Mouse (Mus musculus) layer of hippocampus, postnatal 36 days (tissue): ENCODE data around the gene Foxn1. TPM values are rescaled to one million over a fixed set of nuclear protein-coding genes. Genes with fewer than 3 reads are reported as not detected.

Source experiments
- DNase-seq, 2 experiments: peaks; one replicate each; pipeline ENCODE4 v3.0.0; 2022
- total RNA-seq, 2 experiments: library from RNA; stranded (reverse); gene quantifications; 2 replicates each; pipeline ENCODE4 v1.2.3; 2021

The Foxn1 gene
- not detected for total RNA-seq

DNA sequence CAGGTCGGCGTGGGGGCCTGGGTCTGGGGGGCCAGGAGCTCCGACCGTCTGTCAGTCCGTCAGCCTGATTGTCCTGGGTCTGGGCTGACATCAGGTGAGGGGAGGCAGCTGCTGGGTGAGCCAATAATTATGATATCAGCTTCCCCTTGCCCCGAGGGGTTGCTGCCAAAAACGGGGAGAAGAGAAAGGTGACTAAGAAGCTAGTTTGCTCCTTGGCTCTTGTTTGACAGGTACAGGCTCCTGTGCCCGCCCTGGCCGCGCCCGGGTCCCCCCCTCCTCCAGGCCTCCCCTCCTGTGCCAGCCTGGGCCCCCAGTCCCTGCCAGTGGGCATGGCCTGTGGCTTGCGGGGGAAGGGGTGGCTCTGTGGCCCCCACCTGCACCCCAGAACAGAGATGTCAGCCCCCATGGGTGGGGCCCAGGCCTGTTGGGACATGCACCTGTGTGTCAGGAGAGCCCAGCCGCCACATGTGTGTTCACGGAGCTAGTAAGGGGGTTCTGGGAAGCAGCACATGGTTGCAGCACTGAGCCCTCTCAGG lies at the start of gene Foxn1:
Gene Foxn1 (minus strand): TSS at position 51 of the 536 bp plus-strand sequence.
- no peak for DNase-seq

DNA sequence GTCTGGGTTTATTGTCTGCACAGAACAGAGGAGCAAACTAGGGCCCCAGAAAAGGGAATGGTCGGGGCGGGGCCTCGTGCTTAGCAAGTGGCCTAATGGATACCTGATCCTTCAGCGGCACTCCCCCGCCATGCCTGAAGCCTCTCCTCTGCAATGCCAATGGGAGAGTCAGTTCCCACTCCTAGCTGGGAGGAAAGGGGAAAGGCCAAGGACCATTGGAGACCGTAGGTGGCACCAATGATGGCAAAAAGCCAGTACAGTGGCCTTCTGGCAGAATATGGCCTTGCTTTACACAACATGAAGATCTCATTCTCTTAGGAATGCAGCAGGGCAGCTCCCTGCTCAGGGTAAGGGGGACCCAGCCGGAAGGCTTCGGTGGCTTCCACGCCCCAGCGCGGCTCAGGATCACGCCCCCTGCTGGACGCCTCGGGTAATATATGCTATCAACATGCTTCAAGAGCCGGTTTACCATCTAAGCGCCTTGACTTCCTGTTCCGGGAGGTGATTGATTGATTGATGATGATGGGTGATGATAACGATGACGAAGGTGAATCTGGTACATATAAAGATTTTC lies 49.5 kb upstream of the Foxn1 start:
- no peak for DNase-seq

DNA sequence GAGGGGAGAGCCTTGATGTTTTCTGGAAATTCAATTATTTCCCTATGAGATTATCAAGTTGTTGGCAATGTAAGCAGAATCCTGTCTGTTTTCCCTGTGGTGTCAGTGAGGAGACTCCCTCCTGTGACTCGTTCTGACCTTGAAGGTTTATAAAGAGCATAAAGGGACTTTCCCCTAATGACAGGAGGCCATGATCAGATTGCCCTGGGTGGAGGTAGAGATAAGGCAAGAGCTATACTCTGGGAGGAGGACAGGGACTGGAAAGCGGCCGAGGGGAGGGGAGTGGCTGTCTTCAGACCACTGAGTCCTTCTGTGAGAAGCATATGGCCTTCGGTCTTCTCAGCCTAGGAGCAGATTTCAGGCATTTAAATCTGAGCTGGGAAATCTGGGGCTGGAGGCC lies 47.7 kb upstream of the Foxn1 start:
- DNase-seq = no peak

GRCm38 (mm10) chr11:78431176-78431575 lies 44.8 kb upstream of the Foxn1 start:
- DNase-seq = no peak

DNA sequence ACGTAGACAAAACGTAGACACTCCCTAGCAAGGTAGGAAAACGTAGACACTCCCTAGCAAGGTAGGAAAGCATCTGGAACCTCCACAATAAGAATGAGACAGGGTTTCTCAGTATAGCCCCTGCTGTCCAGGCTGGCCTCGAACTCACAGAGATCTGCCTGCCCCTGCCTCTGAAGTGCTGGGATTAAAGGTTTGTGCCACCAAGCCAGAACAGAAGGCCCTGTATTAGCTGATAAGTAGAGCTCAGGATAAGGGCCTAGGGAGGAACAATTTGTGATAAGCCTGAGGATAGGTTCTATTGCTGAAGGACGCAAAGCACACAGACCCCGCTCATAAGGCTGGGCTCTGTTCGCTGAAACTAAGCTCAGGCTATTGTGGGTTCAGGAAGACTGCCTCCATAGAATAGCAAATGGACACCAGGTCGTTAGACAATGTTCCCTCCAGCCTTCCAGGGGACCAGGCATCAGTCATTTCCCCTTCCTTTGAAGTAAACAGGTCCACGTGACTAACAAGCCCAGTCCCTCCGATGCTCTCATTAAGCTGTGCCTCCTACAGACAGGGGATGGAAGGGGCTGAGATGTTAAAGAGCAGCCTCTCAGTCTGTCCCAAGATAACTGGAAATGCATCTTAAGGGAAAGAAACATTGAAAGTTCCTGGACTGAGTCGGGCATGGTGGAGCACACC lies 44.0 kb upstream of the Foxn1 start:
- DNase-seq = no peak

GRCm38 (mm10) chr11:78428309-78428708 lies 42.0 kb upstream of the Foxn1 start:
- DNase-seq = no peak

DNA sequence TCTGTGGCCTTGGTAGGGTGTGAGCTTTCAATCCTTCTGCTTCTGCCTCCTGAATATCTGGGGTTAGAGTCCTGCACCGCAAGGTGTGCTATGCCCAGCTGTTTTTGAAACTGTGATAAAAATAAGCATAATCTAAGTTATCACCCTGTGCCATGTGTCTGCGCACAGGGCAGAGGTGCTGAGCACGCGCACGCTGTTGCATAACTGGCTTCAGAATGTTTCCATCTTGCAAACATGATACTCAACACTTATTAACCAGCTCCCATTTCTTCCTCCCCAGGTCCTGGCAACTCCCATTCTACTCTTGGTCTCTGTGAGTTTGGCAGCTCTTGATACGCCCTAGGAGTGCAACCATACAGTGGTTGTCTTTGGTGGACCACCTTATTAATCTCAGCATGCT lies 41.3 kb upstream of the Foxn1 start:
- no peak for DNase-seq

DNA sequence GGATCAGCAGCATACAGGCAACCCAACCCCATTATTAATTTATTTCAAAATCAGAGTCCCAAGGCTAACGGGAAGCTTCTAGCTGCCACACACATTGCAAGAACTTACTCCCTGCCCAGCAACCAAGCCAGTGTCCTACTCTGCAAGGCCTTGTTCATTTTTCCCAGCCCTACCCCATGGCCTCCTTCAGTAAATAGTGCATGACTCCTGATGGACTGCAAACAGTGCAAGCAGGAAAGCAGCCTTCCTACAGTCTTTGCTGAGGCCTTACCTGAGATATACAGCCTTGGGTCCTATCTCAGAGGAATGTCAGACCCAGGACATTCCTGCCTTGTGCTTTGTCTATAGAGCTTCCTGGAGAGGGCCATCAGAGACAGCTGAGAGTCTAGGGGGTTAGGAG lies 39.2 kb upstream of the Foxn1 start:
- no peak for DNase-seq

DNA sequence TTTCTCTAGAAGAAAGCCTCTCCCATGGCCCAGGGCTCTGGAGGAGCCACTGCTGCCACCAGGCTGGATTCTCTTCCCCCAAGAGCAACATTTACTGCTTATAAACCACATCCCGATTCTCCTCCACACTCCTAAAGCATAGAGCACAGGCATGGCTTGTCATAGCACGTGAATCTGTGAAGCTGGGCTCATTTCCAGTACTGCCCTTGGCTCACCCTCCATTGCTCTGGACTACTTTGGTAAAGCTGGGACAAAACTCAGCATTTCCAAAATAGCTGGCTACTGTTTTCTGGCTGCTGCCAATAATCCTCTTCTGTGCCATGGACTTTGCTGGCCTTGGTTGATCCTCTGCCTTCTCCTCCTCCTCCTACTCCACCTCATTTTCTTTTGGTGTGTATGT lies 38.0 kb upstream of the Foxn1 start:
- peak; percentile 12 to 19 for DNase-seq

DNA sequence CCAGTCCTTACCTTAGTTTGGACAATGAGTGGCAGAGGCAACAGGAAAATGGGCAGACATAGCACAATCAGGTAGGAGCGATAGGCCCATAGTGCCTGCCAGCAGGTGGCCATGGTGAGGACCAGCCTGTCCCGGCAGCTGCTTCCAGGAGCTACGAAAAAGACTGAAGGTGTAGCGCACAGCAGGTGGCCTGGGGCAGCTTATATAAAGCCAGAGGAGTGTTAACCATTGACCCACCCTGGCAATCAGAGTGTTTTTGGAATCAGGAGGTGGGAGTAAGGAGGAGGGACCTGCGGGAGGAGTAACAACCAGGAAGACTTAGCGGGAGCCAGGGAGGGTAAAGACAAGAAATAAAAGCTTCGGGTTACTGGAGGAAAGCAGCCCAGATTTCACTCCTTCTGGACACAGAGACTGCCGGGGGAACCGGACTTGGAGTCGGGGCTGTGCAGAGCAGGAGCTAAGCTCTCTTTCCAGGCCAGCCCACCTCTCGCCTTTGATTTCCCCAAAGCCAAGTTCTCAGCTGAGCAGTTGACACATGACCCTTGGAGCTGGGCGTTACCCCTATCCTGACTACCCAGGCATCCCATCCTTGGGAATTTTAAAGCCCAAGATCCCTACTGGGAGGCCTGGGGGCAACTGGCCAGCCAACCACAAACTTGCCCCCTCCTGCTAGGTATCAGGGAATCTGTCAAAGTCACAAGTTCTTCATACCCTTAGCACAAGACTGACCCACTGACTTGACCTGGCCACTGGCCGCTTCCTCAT lies 35.9 kb upstream of the Foxn1 start, which contains the start of gene Slc13a2:
Gene Slc13a2 (minus strand): TSS at position 163 of the 765 bp plus-strand sequence.
- DNase-seq = no peak

DNA sequence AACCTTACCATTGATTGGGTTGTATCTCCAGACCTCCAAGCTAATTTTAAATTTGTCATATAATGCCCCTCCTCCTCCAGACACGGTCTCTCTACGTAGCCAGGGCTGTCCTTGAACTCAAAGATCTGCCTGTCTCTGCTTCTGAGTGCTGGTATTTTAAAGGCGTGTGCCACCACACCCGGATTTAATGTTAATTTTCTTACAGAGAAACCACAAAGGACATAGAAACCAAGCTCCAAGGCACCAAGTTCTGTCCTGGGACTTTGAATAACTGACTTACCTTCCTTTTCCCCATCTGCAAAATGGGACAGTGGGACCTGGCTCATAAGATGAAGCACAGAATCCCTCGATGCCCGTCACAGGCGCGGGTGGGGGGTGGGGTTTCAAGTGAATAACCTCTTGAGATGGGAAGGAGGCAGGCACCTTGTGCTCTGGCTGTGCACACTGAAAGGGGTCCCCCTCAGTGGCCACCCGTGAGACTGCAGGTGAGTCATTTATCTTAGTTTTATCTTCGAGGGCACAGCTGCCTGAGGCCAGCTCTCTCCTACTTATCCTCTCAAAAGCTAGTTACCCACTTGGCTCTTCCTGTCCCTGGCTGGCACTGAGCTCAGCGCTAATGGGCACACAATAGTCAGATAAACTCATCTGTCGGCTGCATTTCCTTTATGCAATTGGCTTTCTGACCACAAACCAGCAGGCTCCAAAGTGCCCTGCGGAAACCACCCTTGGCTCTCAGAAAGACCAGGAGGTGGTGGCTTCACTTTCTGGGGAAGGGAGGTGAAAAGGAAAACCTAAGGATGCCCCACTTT lies 35.0 kb upstream of the Foxn1 start:
- DNase-seq = no peak

GRCm38 (mm10) chr11:78420263-78420889 lies 34.0 kb upstream of the Foxn1 start:
- no peak for DNase-seq

DNA sequence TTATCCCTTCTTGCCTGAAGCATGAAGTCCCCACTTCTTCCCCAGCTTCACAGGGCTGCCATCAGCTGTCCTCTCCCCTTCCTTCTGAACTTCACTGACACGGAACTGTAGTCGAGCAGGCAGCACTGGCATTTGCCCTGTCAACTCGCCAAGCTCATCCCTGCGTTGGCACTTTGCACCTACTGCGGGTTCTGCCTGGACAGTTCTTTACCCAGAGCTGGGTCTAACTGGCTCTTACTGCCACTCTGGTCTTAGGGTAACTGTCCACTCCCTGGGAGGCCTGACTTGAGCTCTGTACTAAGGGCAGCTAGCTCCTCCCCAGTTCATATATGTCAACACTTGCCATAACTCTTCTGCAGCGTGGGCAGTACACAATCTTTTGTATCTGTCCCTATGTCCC lies 30.5 kb upstream of the Foxn1 start:
- DNase-seq = no peak

DNA sequence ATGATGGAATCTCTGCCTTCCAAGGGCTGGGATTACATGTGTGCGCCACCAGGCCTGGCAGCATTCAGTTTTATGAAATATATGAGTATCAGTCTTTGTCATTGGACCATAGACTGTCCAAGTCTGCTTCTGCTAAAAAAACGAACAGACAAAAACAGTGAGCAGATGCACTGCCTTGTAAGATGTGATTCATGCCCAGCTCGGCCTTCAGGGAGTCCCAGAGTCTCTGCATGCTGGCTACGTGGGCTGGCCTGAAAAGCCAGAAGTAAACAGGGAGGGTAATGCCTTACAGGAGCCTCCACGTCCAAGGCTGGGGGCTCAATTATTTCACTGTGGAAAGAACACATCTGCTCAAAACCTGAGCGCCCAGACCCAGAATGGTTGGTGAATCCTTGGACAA lies 26.5 kb upstream of the Foxn1 start:
- DNase-seq = no peak

GRCm38 (mm10) chr11:78412324-78412850 lies 26.0 kb upstream of the Foxn1 start:
- DNase-seq = no peak

- DNase-seq = peak; percentile 37 to 47
Measured at GRCm38 (mm10) chr11:78411606-78412323, 25.4 kb upstream of the Foxn1 start.

- DNase-seq = no peak
Measured at GRCm38 (mm10) chr11:78408256-78409240, 22.2 kb upstream of the Foxn1 start.

DNA sequence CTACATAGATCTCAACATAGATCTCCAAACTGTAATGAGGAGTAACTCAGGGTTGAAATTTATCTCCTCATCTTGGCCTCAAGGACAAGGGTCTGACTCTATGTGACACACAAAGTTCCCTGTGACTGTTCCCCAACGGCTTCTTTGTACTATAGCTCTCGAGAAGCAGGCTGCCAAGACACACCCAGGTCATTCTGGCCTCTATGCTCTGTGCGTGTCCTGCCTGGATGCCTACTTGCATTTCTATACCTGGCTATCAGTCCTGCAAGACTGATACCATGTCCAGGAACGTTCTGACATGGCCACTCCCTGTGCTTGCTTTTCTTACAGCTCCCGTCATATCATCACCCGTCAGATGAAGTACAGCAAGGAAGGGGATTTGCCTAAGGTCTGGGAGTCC lies 15.7 kb upstream of the Foxn1 start:
- DNase-seq = no peak

- no peak for DNase-seq
Measured at GRCm38 (mm10) chr11:78401469-78401868, 15.1 kb upstream of the Foxn1 start.

GRCm38 (mm10) chr11:78400936-78401335 lies 14.6 kb upstream of the Foxn1 start:
- DNase-seq = no peak
